Mouse (Mus musculus) retina, adult 2 months (tissue): Measurements from ENCODE around the gene Coro2b.

ENCODE experiments used
- DNase-seq: peaks from one replicate; pipeline ENCODE4 v3.0.0-alpha.2; 2012; ENCODE audit warnings: low read depth, low spot score

Coro2b gene

GRCm38 (mm10) chr9:62389735-62390134, 147.1 kb downstream of the Coro2b start:
- no peak for DNase-seq

- DNase-seq = no peak
Measured at GRCm38 (mm10) chr9:62385727-62386518, 150.9 kb downstream of the Coro2b start.

DNA sequence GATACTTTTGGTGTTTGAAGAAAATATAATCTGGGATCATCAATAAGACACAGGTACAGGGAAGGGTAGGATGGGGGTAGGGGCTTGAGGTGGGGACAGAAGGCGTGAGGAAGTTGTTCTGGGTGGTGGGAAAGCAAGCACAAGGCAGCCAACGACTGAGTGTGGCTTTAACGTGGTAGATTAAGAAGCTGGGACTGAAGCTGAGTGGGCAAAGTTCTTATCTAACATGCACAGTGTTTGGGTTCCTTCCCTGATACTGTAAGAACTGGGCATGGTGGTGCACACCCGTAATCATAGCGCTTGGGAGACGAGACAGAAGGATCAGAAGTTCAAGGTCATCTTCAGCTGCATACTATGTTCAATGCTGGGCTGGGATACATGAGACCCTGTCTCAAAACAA, 151.8 kb downstream of the Coro2b start:
- no peak for DNase-seq

DNA sequence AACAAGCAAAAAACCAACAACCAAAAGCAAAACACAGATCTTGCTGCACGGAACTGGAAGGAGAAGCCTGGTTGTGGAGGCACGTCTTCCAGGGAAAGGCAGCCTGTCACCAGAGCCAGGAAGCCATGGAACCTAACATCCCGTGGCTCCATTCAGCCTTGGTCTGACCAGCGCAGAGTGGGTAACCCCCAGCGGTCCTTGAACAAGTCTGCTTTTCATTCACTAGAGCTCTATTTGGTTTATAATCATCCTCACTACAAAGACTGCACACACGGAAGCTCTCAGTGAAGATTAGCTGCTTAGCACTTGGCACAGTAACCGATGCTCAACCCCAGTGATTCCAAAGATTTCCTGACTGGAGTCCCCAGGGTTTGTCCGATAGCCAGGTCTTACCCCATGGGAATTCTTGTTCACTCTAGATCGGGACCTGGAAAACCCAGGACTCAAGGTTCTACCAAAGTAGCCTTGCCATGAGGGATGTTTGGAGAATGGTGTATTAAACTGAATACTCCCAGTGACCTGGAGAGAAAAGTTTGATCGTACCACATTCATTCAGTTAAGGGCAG, 154.2 kb downstream of the Coro2b start:
- DNase-seq = no peak

GRCm38 (mm10) chr9:62381402-62381913, 155.4 kb downstream of the Coro2b start:
- no peak for DNase-seq

DNA sequence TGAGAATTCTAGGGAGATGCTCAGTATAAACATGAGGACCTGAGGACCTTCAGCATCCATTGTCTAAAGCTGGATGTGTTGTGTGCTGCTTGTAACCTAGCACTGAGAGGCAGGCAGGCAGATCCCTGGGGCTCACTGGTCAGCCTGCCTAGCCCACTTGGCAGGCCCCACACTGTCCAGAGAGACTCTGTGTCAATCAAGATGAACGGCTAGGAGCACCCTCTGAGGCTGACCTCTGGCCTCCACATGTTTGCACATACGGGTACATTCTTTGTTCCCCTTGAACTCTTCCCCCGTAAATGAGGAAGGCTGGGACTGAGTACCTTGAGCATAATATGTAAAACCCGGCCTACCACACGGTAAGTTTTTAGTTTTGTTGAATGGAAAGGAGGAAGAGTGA, 156.5 kb downstream of the Coro2b start:
- DNase-seq = no peak

- DNase-seq = no peak
Measured at GRCm38 (mm10) chr9:62377897-62378296, 158.9 kb downstream of the Coro2b start.

DNA sequence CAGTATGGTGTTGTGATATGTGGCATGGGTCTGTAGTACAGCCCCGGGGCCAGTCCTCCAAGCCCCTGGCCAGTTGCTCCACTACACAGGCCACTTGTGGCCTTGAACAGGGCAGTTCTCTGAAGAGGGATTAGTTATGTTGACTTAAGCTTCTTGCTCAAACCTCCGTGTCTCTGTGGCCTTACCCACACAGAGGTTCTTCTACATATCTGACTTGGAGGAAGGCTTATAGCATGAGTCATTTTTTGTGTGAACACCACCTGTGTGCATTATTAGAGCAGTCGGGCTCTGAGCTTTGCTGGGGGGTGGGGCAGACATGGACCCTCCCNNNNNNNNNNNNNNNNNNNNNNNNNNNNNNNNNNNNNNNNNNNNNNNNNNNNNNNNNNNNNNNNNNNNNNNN, 162.6 kb downstream of the Coro2b start:
- no peak for DNase-seq

GRCm38 (mm10) chr9:62373222-62374123, 163.4 kb downstream of the Coro2b start:
- no peak for DNase-seq

- DNase-seq = no peak
Measured at GRCm38 (mm10) chr9:62372556-62373221, 164.2 kb downstream of the Coro2b start.

DNA sequence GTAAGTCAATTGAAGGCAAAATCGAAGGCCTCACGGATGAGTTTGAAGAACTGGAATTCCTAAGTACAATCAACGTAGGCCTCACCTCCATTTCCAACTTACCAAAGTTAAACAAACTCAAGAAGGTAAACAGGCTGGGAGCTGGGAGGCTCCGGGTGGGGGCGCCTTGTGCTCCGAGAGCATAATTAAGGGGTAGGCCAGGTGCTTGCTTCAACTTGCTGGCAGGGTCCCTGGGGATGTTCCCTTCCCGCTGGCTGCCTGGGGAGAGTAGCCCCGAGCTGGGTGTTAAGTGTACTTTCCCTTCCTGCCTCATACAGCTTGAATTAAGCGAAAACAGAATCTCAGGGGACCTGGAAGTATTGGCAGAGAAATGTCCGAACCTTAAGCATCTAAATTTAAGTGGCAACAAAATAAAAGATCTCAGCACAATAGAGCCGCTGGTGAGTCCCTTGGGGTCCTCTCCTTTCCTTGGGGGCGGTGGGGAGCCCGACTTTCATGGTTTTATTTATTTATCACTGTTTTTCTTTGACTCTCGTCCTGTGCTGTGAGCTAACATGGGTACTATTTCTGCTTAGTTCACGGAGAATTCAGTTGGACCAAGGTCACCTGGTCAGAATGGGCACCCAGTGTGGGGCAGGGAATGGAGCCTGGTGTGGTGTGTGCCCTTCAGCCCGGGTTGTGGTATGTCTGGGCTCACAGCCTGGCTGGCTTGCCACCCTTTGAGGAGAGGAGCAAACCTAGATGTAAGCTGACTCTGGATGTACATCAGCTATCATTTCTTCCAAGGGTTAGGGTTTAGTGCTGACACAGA, 164.9 kb downstream of the Coro2b start:
- DNase-seq = no peak

- DNase-seq = no peak
Measured at GRCm38 (mm10) chr9:62370648-62371280, 166.1 kb downstream of the Coro2b start.

DNA sequence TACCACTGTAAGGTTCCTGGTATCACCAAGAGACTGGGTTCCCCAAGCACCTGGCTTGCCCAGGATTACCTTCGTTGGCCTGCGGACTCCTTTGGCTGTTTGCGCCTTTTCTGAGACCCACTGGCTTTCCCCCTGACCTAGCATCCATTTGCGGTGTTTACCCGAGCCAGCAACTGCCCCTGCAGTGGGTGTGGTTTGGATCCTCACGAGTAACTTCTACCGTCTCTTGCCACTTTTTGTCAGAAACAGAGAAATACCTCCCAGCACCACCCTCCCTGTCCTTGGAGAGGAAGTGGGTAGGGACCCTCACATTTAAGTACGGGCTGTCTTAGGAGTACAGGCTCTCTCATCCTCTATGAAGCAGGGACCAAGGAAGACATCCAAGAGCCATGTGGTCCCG, 166.7 kb downstream of the Coro2b start:
- DNase-seq = no peak
